Mouse (Mus musculus) limb, embryonic 11.5 days (tissue): ENCODE data around the gene Tmem88b. TPM values are rescaled to one million over a fixed set of nuclear protein-coding genes. Genes with fewer than 3 reads are reported as not detected.
"Not testable (repeated sequence)": the region's sequence is repeated elsewhere in the genome, so short reads cannot be mapped to it uniquely, and the experiment has no call there.

Experiments used
- ATAC-seq: fragments of 200-750 bp; cut with Nextera tagmentation; 2 replicates; pipeline ENCODE4 v1.8.0; 2017; ENCODE audit warnings: low read depth; ENCODE audit not compliant: insufficient number of reproducible peaks, low FRiP score, low TSS enrichment
- DNase-seq: peaks from one replicate; pipeline ENCODE4 v3.0.0-alpha.2; 2015; ENCODE audit warnings: low spot score
- H3K27ac ChIP-seq: fragments of 300-500 bp; sonication (generic); replicated peaks from 2 replicates; pipeline ENCODE4 v1.5.1; 2014; ENCODE audit warnings: low read depth, mild to moderate bottlenecking, low read length
- H3K27me3 ChIP-seq: fragments of 300-500 bp; sonication (generic); 2 replicates; pipeline ENCODE4 v1.6.1; 2014; ENCODE audit warnings: mild to moderate bottlenecking, low read length, mixed read lengths; ENCODE audit not compliant: control insufficient read depth, insufficient read depth
- H3K36me3 ChIP-seq: fragments of 300-500 bp; sonication (generic); 2 replicates; pipeline ENCODE4 v1.6.1; 2014; ENCODE audit warnings: mild to moderate bottlenecking, low read length, moderate library complexity, mixed read lengths; ENCODE audit not compliant: control insufficient read depth, insufficient read depth
- H3K4me1 ChIP-seq: fragments of 300-500 bp; sonication (generic); 2 replicates; pipeline ENCODE4 v1.6.1; 2014; ENCODE audit warnings: low read length, mixed read lengths; ENCODE audit not compliant: control insufficient read depth, insufficient read depth
- H3K4me2 ChIP-seq: fragments of 300-500 bp; sonication (generic); 2 replicates; pipeline ENCODE4 v1.6.1; 2014; ENCODE audit warnings: low read depth, mild to moderate bottlenecking, moderate library complexity; ENCODE audit not compliant: severe bottlenecking
- H3K4me3 ChIP-seq: fragments of 300-500 bp; sonication (generic); 2 replicates; pipeline ENCODE4 v1.5.1; 2014; ENCODE audit warnings: low read depth, low read length
- H3K9ac ChIP-seq: fragments of 300-500 bp; sonication (generic); 2 replicates; pipeline ENCODE4 v1.6.1; 2014; ENCODE audit warnings: mild to moderate bottlenecking, low read length
- H3K9me3 ChIP-seq: fragments of 300-500 bp; sonication (generic); 2 replicates; pipeline ENCODE4 v1.6.1; 2016; ENCODE audit warnings: low read length; ENCODE audit not compliant: control insufficient read depth
- WGBS: fragments of 180-500 bp; shearing (Covaris S2); extraction: QIAGEN DNeasy Blood & Tissue Kit; methylation state at CpG from one replicate; pipeline ENCODE4 v1.1.7; 2014; 5-methylcytosine and 5-hydroxymethylcytosine counted together
- polyA plus RNA-seq: library from polyadenylated mRNA; unstranded; fragments of >200 nt; fragmentation: Nextera tagmentation; extraction: Ambion mirVana; gene quantifications from 2 replicates; pipeline ENCODE4 v1.2.1, GENCODE M21; 2014

Tmem88b gene
- polyA plus RNA-seq, 1 experiment from 2014 or later, result 0.19 TPM

DNA sequence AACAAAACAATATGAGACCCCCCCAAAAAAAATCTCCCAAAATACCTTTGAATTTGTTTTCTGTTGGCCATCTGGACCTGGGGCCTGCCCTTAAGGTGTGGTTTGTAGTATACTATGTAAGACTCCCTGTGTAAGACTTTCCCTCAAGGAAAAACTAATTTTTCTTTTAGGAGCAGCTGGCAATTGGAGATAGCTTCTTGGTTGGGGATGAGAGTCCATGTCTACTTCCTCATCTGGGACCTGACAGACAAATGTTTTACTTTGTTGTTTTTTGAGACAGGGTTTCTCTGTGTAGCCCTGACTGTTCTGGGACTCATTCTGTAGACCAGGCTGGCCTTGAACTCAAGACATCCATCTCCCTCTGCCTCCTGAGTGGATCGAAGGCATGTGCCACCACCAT, 16.4 kb upstream of the Tmem88b start:
- DNase-seq, result no peak
- no peaks in the 10 kb centered on the region for H3K9me3 ChIP-seq
- ATAC-seq, result no peak
- H3K27me3 ChIP-seq, result no peaks in the 10 kb centered on the region
- H3K4me1 ChIP-seq, result peaks cover 9% of the 10 kb centered on the region; the same call in 1 of the 2 replicates
- no peaks in the 10 kb centered on the region for H3K36me3 ChIP-seq
- no peak overlapping the region for H3K4me3 ChIP-seq
- H3K4me2 ChIP-seq, result no peak overlapping the region
- 100% methylated on average over 1 of the region's 1 CpGs for WGBS
- no peak overlapping the region for H3K9ac ChIP-seq
- no peak overlapping the region for H3K27ac ChIP-seq

DNA sequence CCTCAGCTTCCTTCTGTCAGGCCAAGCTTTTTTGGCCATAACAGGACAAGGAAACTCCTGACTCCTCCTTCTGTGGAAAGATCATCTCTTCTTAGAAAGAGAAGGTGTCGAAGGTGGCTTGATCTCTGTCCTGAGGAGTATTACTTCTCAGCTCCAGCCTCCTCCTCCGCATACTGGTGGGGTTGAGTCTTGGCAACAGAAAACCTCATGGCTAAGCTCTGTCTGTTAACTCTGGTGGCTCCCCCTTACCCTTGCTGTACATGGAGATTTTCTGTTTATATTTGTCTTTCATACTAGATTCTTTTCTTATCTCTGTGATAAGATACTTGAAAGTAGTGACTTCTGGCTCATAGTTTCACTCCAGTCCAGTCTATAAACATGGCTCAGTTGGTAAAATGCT, 8.1 kb upstream of the Tmem88b start:
- H3K9me3 ChIP-seq, result no peaks in the 10 kb centered on the region
- no peak overlapping the region for H3K9ac ChIP-seq
- H3K27ac ChIP-seq, result no peak overlapping the region
- H3K4me2 ChIP-seq, result no peak overlapping the region
- H3K4me1 ChIP-seq, result no peaks in the 10 kb centered on the region
- no peaks in the 10 kb centered on the region for H3K27me3 ChIP-seq
- 79% methylated on average over 2 of the region's 2 CpGs for WGBS
- no peak for ATAC-seq
- no peak for DNase-seq
- no peaks in the 10 kb centered on the region for H3K36me3 ChIP-seq
- no peak overlapping the region for H3K4me3 ChIP-seq

DNA sequence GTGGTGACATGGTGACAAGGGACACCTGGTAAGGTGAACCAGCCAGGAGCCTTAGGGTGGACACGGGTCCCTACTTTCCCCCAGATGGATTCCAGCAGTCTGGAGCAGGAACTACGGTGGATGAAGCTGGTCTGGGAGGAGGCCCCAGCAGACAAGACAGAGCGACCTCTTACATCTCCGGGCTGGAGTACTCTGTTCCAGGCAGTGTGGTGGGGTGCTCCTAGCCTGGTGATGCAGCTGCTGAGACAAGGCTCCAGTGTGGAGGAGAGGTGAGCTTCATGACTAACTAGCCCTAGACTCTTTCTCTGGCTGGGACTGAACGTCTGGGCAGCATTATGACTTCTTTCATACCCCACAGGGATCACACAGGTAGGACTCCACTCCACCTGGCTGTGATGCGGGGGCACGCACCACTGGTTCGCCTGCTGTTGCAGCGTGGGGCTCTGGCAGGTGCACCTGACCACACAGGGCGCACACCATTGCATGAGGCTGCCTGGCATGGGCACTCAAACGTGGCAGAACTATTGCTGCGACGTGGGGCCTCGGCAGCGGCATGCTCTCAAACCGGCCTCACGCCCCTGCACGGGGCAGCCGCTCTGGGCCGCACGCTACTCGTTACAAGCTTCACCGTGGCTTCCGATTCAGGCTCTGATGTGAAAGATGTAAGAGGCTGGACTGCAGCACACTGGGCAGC, 5.7 kb upstream of the Tmem88b start:
- ATAC-seq (no peak), DNase-seq (no peak)
- WGBS, result 77% methylated on average over 24 of the region's 24 CpGs
- H3K27me3 ChIP-seq, result no peaks in the 10 kb centered on the region
- H3K4me1 ChIP-seq, result no peaks in the 10 kb centered on the region
- H3K27ac ChIP-seq, result no peak overlapping the region
- no peaks in the 10 kb centered on the region for H3K9me3 ChIP-seq
- H3K4me3 ChIP-seq, result no peak overlapping the region
- no peak overlapping the region for H3K4me2 ChIP-seq
- no peak overlapping the region for H3K9ac ChIP-seq
- no peaks in the 10 kb centered on the region for H3K36me3 ChIP-seq

DNA sequence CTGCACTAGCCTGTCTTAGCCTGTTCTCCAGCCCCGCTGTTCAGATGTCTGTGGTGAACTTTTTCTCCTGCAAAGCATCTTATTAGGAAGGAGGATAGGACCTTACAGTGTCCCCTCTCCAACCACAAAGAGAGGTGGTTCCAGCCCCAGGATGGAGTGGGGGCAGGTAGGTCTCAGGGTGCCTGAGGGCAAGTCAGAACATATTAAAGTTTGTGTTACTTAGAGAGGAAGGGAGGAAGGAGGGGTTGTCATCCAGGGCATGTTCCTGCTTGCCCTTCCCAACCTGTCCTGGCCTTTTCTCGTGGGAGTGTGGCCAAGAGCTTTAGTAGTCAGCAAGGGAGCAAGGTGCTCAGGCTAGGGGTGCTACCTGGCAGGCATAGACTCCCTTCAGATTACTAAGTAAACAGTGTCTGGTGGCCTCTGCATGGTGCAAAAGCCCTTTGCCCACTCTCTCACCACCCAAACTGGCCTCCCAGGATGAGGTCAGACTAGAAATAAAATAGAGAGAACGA, 5.0 kb upstream of the Tmem88b start:
- H3K9me3 ChIP-seq, result no peaks in the 10 kb centered on the region
- H3K27me3 ChIP-seq, result no peaks in the 10 kb centered on the region
- H3K36me3 ChIP-seq, result no peaks in the 10 kb centered on the region
- WGBS, result 61% methylated on average over 3 of the region's 3 CpGs
- no peaks in the 10 kb centered on the region for H3K4me1 ChIP-seq
- H3K4me3 ChIP-seq, result no peak overlapping the region
- no peak for DNase-seq
- H3K9ac ChIP-seq, result no peak overlapping the region; the same call in 1 of the 2 replicates
- no peak overlapping the region for H3K4me2 ChIP-seq
- H3K27ac ChIP-seq, result no peak overlapping the region
- ATAC-seq, result no peak

DNA sequence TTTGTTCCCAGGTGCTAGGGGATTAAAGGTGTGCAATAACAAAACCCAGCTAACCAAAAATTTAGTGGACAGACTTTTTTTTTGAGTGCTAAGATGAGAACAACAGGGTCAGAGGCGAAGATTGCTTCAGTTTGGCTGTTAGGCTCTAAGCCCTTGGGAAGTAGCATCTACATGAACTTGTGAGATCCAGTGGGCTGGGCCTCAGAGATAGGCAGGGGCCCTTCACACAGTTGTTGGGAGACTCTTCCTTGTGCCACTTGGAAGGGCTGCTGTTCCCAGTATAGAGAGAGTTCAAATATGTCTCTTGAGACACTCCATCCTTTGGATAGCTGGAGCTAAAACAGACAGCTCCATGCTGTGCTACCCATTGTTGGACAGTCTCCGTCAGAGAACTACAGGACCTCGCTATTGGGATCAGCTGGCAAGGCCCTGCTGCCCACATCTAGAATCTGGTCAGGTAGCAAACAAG, 4.4 kb upstream of the Tmem88b start, which contains the start of gene Ankrd65:
Ankrd65 (plus strand) TSS at position 419 of the 469 bp plus-strand sequence.
- Histone ChIP-seq H3K9ac (no peak within 1 kb of the TSS; the same call in 1 of the 2 replicates), H3K27me3 (no peaks in the 10 kb centered on the region), H3K4me3 (no peak within 1 kb of the TSS), H3K27ac (no peak within 1 kb of the TSS), H3K36me3 (no peaks in the 10 kb centered on the region), H3K4me2 (no peak within 1 kb of the TSS), H3K9me3 (no peaks in the 10 kb centered on the region), H3K4me1 (no peaks in the 10 kb centered on the region)
- ATAC-seq (no peak), DNase-seq (no peak)
- WGBS, result 87% methylated on average over 3 of the region's 3 CpGs

DNA sequence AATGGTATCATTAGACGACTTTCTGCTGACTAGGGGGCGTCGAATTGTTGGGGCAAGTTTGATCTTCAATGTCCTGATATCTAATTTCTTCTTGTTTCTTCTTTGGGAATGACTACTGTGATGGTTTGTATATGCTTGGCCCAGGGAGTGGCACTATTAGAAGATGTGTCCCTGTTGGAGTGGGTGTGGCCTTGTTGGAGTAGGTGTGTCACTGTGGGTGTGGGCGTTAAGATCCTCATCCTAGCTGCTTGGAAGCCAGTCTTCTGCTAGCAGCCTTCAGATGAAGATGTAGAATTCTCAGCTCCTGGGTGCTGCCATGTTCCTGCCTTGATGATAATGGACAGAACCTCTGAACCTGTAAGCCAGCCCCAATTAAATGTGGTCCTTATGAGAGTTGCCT, 3.2 kb upstream of the Tmem88b start:
- DNase-seq, result not testable (repeated sequence)

DNA sequence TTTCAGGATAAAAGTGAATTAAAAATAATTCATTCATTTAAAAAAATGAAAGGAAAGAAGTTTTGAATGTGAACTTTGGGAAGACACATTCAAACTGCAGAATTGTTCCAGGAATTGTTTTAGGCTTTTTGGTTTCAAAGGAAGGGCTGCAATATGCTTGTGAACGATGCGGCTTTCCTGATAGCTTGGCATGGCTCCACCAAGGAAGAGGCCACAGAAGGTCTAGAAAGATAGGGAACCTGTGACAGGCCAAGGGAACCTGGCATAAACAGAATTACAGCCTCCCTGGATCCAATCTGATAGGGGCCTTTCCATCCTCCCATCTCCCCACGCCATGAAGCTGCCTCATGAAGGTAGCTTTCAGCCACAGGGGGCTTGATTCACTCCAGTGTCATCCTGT, 2.6 kb upstream of the Tmem88b start:
- Histone ChIP-seq H3K9ac (no peak overlapping the region), H3K27ac (no peak overlapping the region), H3K9me3 (no peaks in the 10 kb centered on the region), H3K4me3 (no peak overlapping the region), H3K36me3 (no peaks in the 10 kb centered on the region), H3K4me2 (no peak overlapping the region), H3K4me1 (no peaks in the 10 kb centered on the region), H3K27me3 (no peaks in the 10 kb centered on the region)
- DNase-seq (no peak), ATAC-seq (no peak)
- WGBS, result 87% methylated on average over 3 of the region's 3 CpGs

More for the DNA sequence above, 3.2 kb upstream of the Tmem88b start:
- not testable (repeated sequence) for H3K27me3 ChIP-seq, H3K27ac ChIP-seq, H3K4me2 ChIP-seq, H3K4me3 ChIP-seq, H3K4me1 ChIP-seq, H3K9me3 ChIP-seq, H3K36me3 ChIP-seq, ATAC-seq, H3K9ac ChIP-seq
- WGBS, result 75% methylated on average over 4 of the region's 4 CpGs

DNA sequence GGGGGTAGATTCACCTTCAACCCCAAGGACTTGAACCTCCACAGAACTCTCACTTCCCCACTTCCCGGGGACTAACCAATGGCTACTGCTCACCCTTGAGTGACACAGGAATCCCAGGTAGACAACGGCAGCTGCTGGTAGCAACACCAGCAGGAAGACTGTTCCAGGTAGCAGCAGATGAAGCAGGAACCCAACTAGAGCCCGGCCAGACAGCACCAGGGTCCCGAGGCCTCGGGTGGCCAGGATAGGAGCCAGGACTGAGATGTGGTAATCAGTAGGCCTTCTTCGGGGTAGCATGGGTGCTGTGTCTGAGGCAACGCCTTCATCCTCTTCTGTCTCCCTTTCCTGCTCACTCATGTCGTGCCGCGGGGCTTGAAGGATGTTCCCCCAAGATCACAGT, 428 bp downstream of the Tmem88b start:
- no peak overlapping the region for H3K27ac ChIP-seq
- H3K4me1 ChIP-seq, result no peaks in the 10 kb centered on the region
- H3K36me3 ChIP-seq, result no peaks in the 10 kb centered on the region
- H3K4me2 ChIP-seq, result no peak overlapping the region
- no peaks in the 10 kb centered on the region for H3K27me3 ChIP-seq
- H3K9me3 ChIP-seq, result no peaks in the 10 kb centered on the region
- DNase-seq (no peak), ATAC-seq (no peak)
- WGBS, result 86% methylated on average over 10 of the region's 10 CpGs
- no peak overlapping the region for H3K4me3 ChIP-seq
- no peak overlapping the region for H3K9ac ChIP-seq
